Mouse (Mus musculus): Measurements from ENCODE around the gene Thumpd1. TPM values are rescaled to one million over a fixed set of nuclear protein-coding genes. Genes with fewer than 3 reads are reported as not detected.
"Not testable (repeated sequence)": the region's sequence is repeated elsewhere in the genome, so short reads cannot be mapped to it uniquely, and the experiment has no call there.

Thumpd1 gene
- polyA plus RNA-seq, 1 experiment from 2014 or later, result 19.8 TPM

- ATAC-seq (ENCODE audit: low read depth), result no peak
- 66% methylated on average over 1 of the region's 1 CpGs for WGBS (ENCODE audit: insufficient replicate concordance)
- no peak overlapping the region for H3K4me2 ChIP-seq (ENCODE audit: low read depth, low read length)
- no peak overlapping the region for H3K27ac ChIP-seq (ENCODE audit: low read length)
- no peak overlapping the region for H3K4me3 ChIP-seq (ENCODE audit: low read depth, low read length)
- no peaks in the 10 kb centered on the region for H3K36me3 ChIP-seq (ENCODE audit: control insufficient read depth, insufficient read depth)
- no peaks in the 10 kb centered on the region for H3K4me1 ChIP-seq (ENCODE audit: control insufficient read depth, low read depth, low read length)
- no peaks in the 10 kb centered on the region for H3K9me3 ChIP-seq (replicated peaks; ENCODE audit: control insufficient read depth, low read length)
- no peak overlapping the region for H3K9ac ChIP-seq (ENCODE audit: low read depth, low read length)
- no peaks in the 10 kb centered on the region for H3K27me3 ChIP-seq (ENCODE audit: control insufficient read depth, insufficient read depth, low read depth, low read length)
Measured at GRCm38 (mm10) chr7:119745869-119746268, 25.3 kb upstream of the Thumpd1 start.

GRCm38 (mm10) chr7:119744321-119744720, 23.7 kb upstream of the Thumpd1 start:
- H3K9me3 ChIP-seq (replicated peaks; ENCODE audit: control insufficient read depth, low read length), result no peaks in the 10 kb centered on the region
- ATAC-seq (ENCODE audit: low read depth), result peak; percentile 48
- H3K27ac ChIP-seq (ENCODE audit: low read length), result no peak overlapping the region
- peak overlapping the region; percentile 10 for H3K4me3 ChIP-seq (ENCODE audit: low read depth, low read length)
- 11% methylated on average over 34 of the region's 34 CpGs for WGBS (ENCODE audit: insufficient replicate concordance)
- H3K27me3 ChIP-seq (ENCODE audit: control insufficient read depth, insufficient read depth, low read depth, low read length), result no peaks in the 10 kb centered on the region
- H3K36me3 ChIP-seq (ENCODE audit: control insufficient read depth, insufficient read depth), result no peaks in the 10 kb centered on the region
- H3K4me1 ChIP-seq (ENCODE audit: control insufficient read depth, low read depth, low read length), result no peaks in the 10 kb centered on the region
- H3K9ac ChIP-seq (ENCODE audit: low read depth, low read length), result no peak overlapping the region; the same call in 1 of the 2 replicates
- H3K4me2 ChIP-seq (ENCODE audit: low read depth, low read length), result no peak overlapping the region; the same call in 1 of the 2 replicates

DNA sequence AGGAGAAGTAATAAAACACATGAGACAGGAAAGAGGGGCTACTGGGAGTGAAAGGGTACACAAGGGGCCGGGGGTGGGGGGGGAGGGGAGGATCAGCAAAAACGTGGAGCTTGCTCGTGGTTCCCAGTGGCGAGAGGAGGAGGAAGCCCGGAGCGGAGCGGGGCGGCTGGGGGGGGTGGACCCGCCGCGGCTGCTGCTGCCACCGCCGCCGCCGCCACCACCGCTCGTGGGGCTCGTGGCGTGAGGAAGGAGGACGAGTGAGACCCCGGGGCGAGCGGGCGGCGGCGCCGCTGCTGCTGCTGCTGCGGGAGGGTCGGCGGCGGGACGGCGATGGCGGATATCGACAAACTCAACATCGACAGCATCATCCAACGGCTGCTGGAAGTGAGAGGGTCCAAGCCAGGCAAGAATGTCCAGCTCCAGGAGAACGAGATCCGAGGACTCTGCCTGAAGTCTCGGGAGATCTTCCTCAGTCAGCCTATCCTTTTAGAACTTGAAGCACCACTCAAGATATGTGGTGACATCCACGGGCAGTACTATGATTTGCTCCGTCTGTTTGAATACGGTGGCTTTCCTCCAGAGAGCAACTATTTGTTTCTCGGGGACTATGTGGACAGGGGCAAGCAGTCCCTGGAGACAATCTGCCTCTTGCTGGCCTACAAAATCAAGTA, 19.3 kb upstream of the Thumpd1 start:
- not testable (repeated sequence) for H3K9ac ChIP-seq (ENCODE audit: low read depth, low read length)
- 0 out of 2 replicates have a peak, but pooled peaks have one; percentile 24 for ATAC-seq (ENCODE audit: low read depth)
- WGBS (ENCODE audit: insufficient replicate concordance), result 3% methylated on average over 30 of the region's 44 CpGs

DNA sequence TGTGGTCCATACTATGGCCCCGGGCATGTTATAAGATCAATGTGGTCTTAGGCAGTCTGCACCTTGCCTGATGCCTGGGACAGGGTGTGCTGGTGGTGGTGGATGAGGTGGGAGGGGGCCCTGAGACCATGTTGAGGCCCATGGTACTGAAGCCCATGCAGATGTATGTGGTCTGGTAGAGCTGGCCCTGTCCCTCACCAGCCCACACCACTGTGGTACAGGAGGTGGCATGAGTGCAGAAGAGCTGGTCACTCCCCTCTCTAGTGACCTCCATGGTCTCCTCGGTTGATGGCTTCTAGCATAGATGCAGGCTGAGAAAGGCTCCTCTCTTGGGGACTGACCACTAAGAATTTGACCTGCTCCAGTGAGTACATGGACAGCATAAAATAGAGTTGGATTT, 18.3 kb upstream of the Thumpd1 start:
- no peak overlapping the region for H3K27ac ChIP-seq (ENCODE audit: low read length)
- H3K27me3 ChIP-seq (ENCODE audit: control insufficient read depth, insufficient read depth, low read depth, low read length), result peaks cover 3% of the 10 kb centered on the region; the same call in 1 of the 2 replicates
- ATAC-seq (ENCODE audit: low read depth), result no peak
- no peak overlapping the region for H3K4me2 ChIP-seq (ENCODE audit: low read depth, low read length)
- 61% methylated on average over 2 of the region's 2 CpGs for WGBS (ENCODE audit: insufficient replicate concordance)
- no peak overlapping the region for H3K4me3 ChIP-seq (ENCODE audit: low read depth, low read length)
- no peaks in the 10 kb centered on the region for H3K9me3 ChIP-seq (replicated peaks; ENCODE audit: control insufficient read depth, low read length)
- no peak overlapping the region for H3K9ac ChIP-seq (ENCODE audit: low read depth, low read length)
- no peaks in the 10 kb centered on the region for H3K4me1 ChIP-seq (ENCODE audit: control insufficient read depth, low read depth, low read length)
- H3K36me3 ChIP-seq (ENCODE audit: control insufficient read depth, insufficient read depth), result no peaks in the 10 kb centered on the region

More for the DNA sequence above, 19.3 kb upstream of the Thumpd1 start:
- H3K27me3 ChIP-seq (ENCODE audit: control insufficient read depth, insufficient read depth, low read depth, low read length); H3K9me3 ChIP-seq (replicated peaks; ENCODE audit: control insufficient read depth, low read length); H3K27ac ChIP-seq (ENCODE audit: low read length); H3K36me3 ChIP-seq (ENCODE audit: control insufficient read depth, insufficient read depth); H3K4me1 ChIP-seq (ENCODE audit: control insufficient read depth, low read depth, low read length): not testable (repeated sequence)
- H3K4me2 ChIP-seq (ENCODE audit: low read depth, low read length), result 0 out of 2 replicates have a peak overlapping the region, but pooled peaks have one; percentile 20
- H3K4me3 ChIP-seq (ENCODE audit: low read depth, low read length), result peak overlapping the region; percentile 17; the same call in 1 of the 2 replicates

- 69% methylated on average over 4 of the region's 4 CpGs for WGBS (ENCODE audit: insufficient replicate concordance)
- ATAC-seq (ENCODE audit: low read depth); H3K27ac ChIP-seq (ENCODE audit: low read length); H3K36me3 ChIP-seq (ENCODE audit: control insufficient read depth, insufficient read depth); H3K9me3 ChIP-seq (replicated peaks; ENCODE audit: control insufficient read depth, low read length); H3K9ac ChIP-seq (ENCODE audit: low read depth, low read length); H3K4me2 ChIP-seq (ENCODE audit: low read depth, low read length); H3K27me3 ChIP-seq (ENCODE audit: control insufficient read depth, insufficient read depth, low read depth, low read length); H3K4me1 ChIP-seq (ENCODE audit: control insufficient read depth, low read depth, low read length); H3K4me3 ChIP-seq (ENCODE audit: low read depth, low read length): not testable (repeated sequence)
Measured at GRCm38 (mm10) chr7:119731262-119731661, 10.7 kb upstream of the Thumpd1 start.

DNA sequence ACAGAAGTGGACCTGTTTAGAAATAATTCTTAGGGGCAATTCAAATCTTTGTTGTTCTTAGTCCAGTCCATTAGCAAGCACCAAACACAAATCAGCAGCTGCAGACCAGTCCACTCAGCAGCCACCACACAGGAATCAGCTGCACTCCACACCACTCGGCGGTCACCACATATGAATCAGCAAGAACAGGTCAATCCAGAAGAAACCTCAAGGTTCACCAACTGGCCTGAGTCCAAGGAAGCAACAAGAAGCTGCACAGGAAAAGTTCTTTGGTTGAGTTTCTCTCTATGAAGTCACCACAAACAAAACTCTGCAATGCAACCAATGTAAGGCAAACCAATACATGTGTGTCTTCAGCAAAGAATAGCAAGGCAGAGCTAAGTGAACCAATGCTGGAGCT, 7.0 kb upstream of the Thumpd1 start:
- Histone ChIP-seq H3K9ac (ENCODE audit: low read depth, low read length) (no peak overlapping the region), H3K27ac (ENCODE audit: low read length) (no peak overlapping the region), H3K36me3 (ENCODE audit: control insufficient read depth, insufficient read depth) (no peaks in the 10 kb centered on the region), H3K4me1 (ENCODE audit: control insufficient read depth, low read depth, low read length) (no peaks in the 10 kb centered on the region), H3K4me2 (ENCODE audit: low read depth, low read length) (no peak overlapping the region), H3K27me3 (ENCODE audit: control insufficient read depth, insufficient read depth, low read depth, low read length) (no peaks in the 10 kb centered on the region), H3K4me3 (ENCODE audit: low read depth, low read length) (no peak overlapping the region), H3K9me3 (replicated peaks; ENCODE audit: control insufficient read depth, low read length) (no peaks in the 10 kb centered on the region)
- 60% methylated on average over 2 of the region's 2 CpGs for WGBS (ENCODE audit: insufficient replicate concordance)
- ATAC-seq (ENCODE audit: low read depth), result no peak

DNA sequence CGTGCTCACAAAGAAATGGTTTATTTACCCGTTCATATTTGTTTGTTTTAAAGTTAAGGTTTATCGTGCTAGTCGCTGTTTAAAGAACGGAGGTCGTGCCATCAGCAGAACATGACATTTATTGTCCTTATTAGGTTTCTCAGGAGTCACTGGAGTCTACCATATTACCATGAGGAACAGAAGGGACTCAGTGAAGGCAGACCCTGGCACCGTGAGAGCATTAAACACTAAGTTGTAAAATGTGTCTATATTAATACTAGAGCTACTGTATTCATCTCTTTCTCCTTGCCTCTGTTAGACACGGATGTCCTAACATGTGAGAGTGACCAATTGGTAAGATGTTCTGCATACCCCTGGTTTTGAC, 331 bp upstream of the Thumpd1 start:
- no peak overlapping the region for H3K27ac ChIP-seq (ENCODE audit: low read length)

GRCm38 (mm10) chr7:119714111-119714510, 6.5 kb downstream of the Thumpd1 start:
- peaks cover 16% of the 10 kb centered on the region for H3K36me3 ChIP-seq (ENCODE audit: control insufficient read depth, insufficient read depth)
- H3K9me3 ChIP-seq (replicated peaks; ENCODE audit: control insufficient read depth, low read length), result no peaks in the 10 kb centered on the region
- no peak for ATAC-seq (ENCODE audit: low read depth)
- H3K4me1 ChIP-seq (ENCODE audit: control insufficient read depth, low read depth, low read length), result no peaks in the 10 kb centered on the region
- no peaks in the 10 kb centered on the region for H3K27me3 ChIP-seq (ENCODE audit: control insufficient read depth, insufficient read depth, low read depth, low read length)
- H3K9ac ChIP-seq (ENCODE audit: low read depth, low read length), result no peak overlapping the region
- no peak overlapping the region for H3K4me3 ChIP-seq (ENCODE audit: low read depth, low read length)
- no peak overlapping the region for H3K27ac ChIP-seq (ENCODE audit: low read length)
- no peak overlapping the region for H3K4me2 ChIP-seq (ENCODE audit: low read depth, low read length)
- WGBS (ENCODE audit: insufficient replicate concordance), result 78% methylated on average over 7 of the region's 7 CpGs

More for the DNA sequence above, 331 bp upstream of the Thumpd1 start:
- WGBS (ENCODE audit: insufficient replicate concordance), result 12% methylated on average over 8 of the region's 8 CpGs
- Histone ChIP-seq H3K4me3 (ENCODE audit: low read depth, low read length) (peak overlapping the region; percentile 92), H3K9me3 (replicated peaks; ENCODE audit: control insufficient read depth, low read length) (no peaks in the 10 kb centered on the region), H3K36me3 (ENCODE audit: control insufficient read depth, insufficient read depth) (peaks cover 16% of the 10 kb centered on the region), H3K9ac (ENCODE audit: low read depth, low read length) (peak overlapping the region; percentile 80), H3K4me1 (ENCODE audit: control insufficient read depth, low read depth, low read length) (peaks cover 5% of the 10 kb centered on the region), H3K27me3 (ENCODE audit: control insufficient read depth, insufficient read depth, low read depth, low read length) (no peaks in the 10 kb centered on the region), H3K4me2 (ENCODE audit: low read depth, low read length) (peak overlapping the region; percentile 71)
- ATAC-seq (ENCODE audit: low read depth), result no peak

DNA sequence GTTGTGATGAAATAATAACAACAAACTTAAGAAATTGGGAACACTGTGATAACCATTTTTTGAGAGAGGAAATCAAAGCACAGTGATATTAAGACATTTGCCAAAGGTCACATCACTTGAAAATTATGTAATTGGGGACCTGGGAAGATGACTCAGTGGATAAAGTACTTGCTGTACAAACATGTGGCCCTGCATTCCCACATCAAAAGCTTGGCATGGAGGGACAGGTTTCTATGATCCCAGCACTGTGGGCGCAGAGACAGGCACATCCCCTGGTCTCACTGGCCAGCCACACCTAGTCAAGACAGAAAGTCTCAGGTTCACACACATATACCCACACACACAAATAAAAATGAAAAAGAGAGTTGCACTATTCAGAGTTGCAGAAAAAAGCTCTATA, 25.7 kb downstream of the Thumpd1 start:
- H3K4me3 ChIP-seq (ENCODE audit: low read depth, low read length), result no peak overlapping the region
- no peaks in the 10 kb centered on the region for H3K27me3 ChIP-seq (ENCODE audit: control insufficient read depth, insufficient read depth, low read depth, low read length)
- H3K9me3 ChIP-seq (replicated peaks; ENCODE audit: control insufficient read depth, low read length), result no peaks in the 10 kb centered on the region
- WGBS (ENCODE audit: insufficient replicate concordance), result 48% methylated on average over 1 of the region's 1 CpGs
- no peak for ATAC-seq (ENCODE audit: low read depth)
- H3K36me3 ChIP-seq (ENCODE audit: control insufficient read depth, insufficient read depth), result no peaks in the 10 kb centered on the region
- no peaks in the 10 kb centered on the region for H3K4me1 ChIP-seq (ENCODE audit: control insufficient read depth, low read depth, low read length)
- no peak overlapping the region for H3K9ac ChIP-seq (ENCODE audit: low read depth, low read length)
- H3K27ac ChIP-seq (ENCODE audit: low read length), result no peak overlapping the region
- no peak overlapping the region for H3K4me2 ChIP-seq (ENCODE audit: low read depth, low read length)

Data from liver, embryonic 16.5 days (tissue).